Mouse (Mus musculus) ES-CJ7 (cell line): Measurements from ENCODE around the gene Pdss2.

Experiments
- DNase-seq: peaks from one replicate; pipeline ENCODE4 v3.0.0; 2011; ENCODE audit warnings: low read depth, low spot score

Gene Pdss2

GRCm38 (mm10) chr10:43220910-43221625, at the start of gene Pdss2:
TSS of gene Pdss2 (plus strand) at chr10:43221486.
- peak; percentile 96 for DNase-seq

DNA sequence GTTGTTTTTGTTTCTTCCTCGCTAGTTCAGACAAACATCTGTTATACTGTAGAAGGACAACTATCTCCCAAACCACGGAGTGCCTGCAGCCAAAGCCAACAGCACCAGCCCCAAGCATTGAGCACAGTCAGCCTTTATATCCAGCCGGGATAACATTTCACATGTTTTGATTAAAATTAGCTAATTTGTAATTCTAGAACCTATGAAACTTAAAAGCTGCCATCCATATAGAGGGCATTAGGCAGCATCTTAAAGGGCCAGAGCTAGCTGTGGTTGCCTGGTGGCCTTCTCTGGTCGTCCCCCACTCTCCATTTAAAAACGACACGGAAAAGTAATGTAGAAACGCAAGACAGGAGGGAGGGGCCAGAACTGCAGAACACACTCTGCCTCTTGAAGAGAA, 49.2 kb upstream of the Pdss2 start:
- no peak for DNase-seq

GRCm38 (mm10) chr10:43172554-43172953, 48.7 kb upstream of the Pdss2 start:
- no peak for DNase-seq

- peak; percentile 15 for DNase-seq
Observed at GRCm38 (mm10) chr10:43173141-43173827, 48.0 kb upstream of the Pdss2 start.

DNA sequence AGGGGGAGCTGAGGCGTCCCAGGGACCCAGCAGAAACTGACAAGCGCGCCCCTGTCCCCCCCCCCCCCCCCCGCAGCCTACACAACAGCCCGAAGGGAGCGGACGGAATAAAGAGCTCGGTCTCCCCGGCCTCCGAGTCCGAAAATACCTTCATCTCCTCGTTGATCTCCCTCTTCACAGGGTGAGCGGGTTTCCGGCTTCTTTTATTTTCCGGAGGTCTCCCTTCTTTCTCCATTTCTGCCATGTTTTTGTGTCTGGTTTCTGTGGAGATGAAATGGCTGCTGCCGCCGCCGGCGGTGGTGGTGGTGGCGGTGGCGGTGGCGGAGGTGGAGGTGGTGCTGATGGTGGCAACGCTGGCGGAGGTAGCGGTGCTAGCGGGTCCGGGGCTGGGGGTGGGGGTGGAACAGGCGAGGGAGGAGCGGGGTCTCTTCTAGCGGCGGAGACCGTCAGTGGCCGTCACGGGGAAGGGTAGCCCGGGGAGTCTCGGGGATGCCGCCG, 47.4 kb upstream of the Pdss2 start:
- DNase-seq = peak; percentile 13

DNA sequence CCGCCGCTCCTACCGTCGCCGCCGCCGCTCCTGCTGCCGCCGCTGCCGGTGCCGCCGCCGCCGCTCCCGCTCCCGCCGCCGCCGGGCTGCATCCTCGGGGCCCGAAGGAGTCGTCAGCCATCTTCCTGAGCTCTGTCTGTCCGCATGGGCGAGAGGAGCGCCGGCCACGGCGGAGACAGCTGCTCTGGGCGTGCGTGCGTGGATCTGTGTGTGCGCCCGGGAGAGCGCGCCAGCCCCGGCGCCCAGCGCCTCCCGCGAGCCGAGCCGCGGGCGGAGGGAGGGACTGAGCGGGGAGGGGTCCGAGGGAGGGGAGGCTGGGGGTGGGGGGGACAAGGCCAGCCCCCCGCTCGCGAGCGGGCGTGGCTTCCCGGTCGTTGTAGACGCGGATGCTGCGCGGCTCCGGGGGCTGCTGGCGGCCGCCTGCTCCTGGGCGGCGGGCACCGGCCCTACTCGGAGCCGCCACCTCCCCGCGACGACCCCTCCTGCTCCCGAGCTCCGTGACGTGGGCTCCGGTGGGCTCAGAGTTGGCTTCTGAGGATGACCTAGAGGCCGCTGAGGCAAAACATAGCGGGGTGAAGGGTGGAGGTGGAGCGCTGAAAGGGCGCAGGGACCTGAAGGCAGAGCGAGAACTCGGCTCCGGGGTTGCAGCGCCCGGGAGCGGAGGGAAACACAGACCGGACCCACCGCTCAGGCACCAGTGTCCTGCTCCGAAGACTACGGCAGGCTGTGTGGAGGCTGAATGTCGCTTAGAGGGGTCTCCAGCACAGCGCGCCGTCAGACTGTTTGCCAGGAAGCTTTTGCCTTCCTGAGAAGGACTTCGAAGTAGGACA, 46.7 kb upstream of the Pdss2 start, which contains the start of the genes Sobp and 9030612E09Rik:
Sobp (minus strand) TSS at position 205 of the 830 bp plus-strand sequence.
9030612E09Rik (plus strand) TSS at position 379 of the 830 bp plus-strand sequence.
- peak; percentile 38 for DNase-seq

DNA sequence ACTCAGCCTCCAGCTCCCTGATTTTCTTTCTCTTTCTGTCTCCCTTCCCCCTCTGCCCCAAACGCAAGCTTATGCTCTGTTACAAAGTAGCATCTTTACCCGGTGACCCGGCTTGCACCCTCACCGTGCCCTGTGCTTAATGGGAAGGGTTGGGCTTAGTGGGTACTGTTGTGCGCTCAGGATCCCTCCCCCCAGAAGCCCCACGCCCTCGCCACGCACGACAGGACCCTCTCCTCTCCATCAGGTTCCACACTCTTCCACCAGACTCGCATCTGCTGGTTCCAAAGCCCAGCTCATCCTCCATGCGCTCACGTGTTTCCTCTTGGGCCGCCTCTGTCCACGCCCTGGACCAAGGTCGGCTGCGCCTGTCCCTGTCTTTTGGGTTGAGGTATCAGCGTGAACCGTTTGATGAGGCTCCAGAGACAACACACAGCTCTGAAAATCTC, 46.1 kb upstream of the Pdss2 start:
- DNase-seq = peak; percentile 7

- DNase-seq = no peak
Observed at GRCm38 (mm10) chr10:43180313-43180912, 40.9 kb upstream of the Pdss2 start.

DNA sequence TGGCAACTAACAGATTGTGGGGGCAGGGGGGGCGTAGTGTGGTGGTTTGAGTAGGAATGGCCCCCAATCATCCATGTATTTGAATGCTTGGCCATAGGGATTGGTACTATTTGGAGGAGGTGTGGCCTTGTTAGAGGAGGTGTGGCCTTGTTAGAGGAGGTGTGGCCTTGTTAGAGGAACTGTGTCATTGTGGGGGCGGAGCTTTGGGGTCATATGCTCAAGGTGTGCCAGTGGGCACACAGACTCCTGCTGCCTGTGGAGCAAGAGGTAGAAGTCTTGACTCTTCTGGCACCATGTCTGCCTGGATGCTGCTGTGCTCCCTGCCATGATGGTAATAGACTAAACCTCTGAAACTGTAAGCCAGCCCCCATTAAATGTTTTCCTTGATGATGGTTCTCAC, 21.1 kb upstream of the Pdss2 start:
- DNase-seq = peak; percentile 47

DNA sequence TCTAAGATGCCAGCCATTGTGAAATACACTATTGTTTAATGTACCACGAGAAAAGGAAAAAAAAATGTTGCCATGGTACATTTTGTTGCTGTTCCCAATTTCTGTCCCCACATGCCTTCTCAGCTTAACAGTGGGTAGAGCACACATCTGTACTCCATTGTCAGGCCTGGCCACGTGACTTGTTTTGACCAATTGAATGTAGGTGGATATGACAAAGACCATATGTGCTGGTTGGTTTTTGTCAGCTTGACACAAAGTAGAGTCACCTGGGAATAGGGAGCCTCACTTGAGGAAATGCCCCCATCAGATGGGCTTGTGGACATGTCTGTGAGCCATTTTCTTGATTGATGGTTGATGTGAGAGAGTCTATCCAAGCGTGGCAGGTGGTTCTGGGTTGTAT, 17.4 kb upstream of the Pdss2 start:
- no peak for DNase-seq

DNA sequence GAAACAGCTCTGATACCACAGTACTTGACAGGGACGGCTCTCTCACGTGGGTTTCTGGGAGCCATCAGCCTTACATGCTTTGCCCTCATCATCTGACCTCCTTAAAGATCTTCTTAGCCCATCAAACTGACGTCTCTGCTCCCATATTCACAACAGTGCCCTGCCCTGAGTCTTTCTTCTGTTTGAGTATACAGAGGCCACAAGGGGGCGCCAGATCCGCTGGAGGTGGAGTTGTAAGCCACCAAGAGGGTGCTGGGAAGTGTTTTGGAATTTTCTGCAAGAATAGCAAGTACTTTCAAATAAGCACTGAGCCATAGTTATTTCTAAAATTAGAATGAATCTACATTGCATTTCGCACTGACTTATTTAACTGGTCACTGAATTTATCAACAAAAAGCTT, 9.4 kb upstream of the Pdss2 start:
- DNase-seq = peak; percentile 83

GRCm38 (mm10) chr10:43217361-43217900, 3.9 kb upstream of the Pdss2 start:
- DNase-seq = no peak

DNA sequence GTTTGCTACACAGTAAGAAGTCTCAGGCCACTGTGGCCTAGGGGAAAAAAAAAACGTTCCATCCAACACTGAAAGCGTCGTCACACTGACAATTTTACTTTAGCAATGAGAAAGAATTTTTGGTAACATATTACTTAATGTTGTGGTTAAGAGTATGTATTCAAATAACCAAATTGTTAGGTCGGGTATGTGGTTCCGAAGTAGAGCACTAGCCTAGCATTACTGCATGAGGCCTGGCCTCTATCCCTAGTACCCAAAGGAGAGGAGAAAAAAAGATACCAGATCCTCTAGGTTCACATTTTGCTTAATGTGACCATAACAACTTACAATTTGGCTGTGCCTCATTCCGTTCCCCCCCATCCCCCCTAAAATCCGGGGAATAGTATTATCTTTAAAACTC, 807 bp upstream of the Pdss2 start:
- DNase-seq = peak; percentile 10

DNA sequence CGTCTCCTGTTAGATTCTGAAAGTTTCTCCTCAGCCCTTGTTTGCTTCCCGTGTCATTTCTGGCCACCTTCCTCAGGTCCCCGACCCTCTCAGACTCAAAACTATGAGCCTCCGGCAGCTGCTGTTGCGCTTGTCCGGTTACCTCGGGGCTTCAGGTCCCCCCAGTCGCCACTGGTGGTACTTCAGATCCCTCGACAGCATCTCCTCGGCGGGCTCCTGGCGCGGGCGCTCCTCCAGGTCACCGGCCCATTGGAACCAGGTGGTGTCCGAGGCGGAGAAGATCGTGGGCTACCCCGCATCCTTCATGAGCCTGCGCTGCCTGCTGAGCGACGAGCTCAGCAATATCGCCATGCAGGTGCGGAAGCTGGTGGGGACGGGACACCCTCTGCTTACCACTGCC, 373 bp downstream of the Pdss2 start:
- no peak for DNase-seq

GRCm38 (mm10) chr10:43223391-43223790, 2.1 kb downstream of the Pdss2 start:
- no peak for DNase-seq

DNA sequence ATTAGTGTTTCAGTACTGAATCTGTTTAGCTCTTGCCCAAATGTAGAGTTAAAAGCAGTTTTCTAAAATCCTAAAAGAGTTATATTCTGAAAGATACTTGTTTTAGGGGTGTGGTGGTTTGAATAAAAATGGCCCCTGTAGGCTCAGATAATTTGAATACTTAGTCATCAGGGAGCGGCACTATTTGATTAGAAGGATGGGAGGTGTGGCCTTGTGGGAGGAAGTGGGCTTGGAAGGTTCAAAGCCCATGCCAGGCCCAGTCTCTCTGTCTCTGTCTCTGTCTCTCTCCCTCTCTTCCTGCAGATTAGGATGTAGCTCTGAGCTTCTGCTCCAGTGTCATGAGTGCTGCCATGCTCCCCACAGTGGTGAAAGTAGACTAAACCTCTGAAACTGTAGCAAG, 5.1 kb downstream of the Pdss2 start:
- DNase-seq = peak; percentile 42

- no peak for DNase-seq
Observed at GRCm38 (mm10) chr10:43229236-43229635, 8.0 kb downstream of the Pdss2 start.

GRCm38 (mm10) chr10:43234522-43234921, 13.2 kb downstream of the Pdss2 start:
- DNase-seq = no peak

GRCm38 (mm10) chr10:43235011-43235410, 13.7 kb downstream of the Pdss2 start:
- DNase-seq = no peak

- no peak for DNase-seq
Observed at GRCm38 (mm10) chr10:43235758-43236669, 14.7 kb downstream of the Pdss2 start.
